Comparison of ENCODE assay signal across 16 mouse cellular contexts in genomic region chr3:127282277-127282676, GRCm38 (mm10).
"Had no signal": no experiment of that assay in that cellular context is flagged by ENCODE, and none has a peak within 500 bp of the region (broad histone marks: within the 10 kb centered on the region; RNA-seq: fewer than 3 reads in every experiment).

No protein-coding gene starts in this region.

- DNase-seq: kidney, postnatal 25 days; layer of hippocampus, adult 9-11 months; liver; lung, adult 18-20 months; lung, postnatal 10 days; lung, postnatal 36 days; thymus, adult 18-20 months; thymus, postnatal 36 days had no signal

- H3K4me3 ChIP-seq: layer of hippocampus, adult 2 months; limb, embryonic 10.5 days; limb, embryonic 13.5 days; liver, embryonic 12.5 days; liver, embryonic 15.5 days; lung, embryonic 15.5 days; midbrain, embryonic 15.5 days had no signal

- H3K27ac ChIP-seq: kidney, postnatal 0 days; layer of hippocampus, adult 2 months; limb, embryonic 10.5 days; limb, embryonic 13.5 days; liver, embryonic 12.5 days; liver, embryonic 15.5 days; lung, embryonic 15.5 days; midbrain, embryonic 15.5 days had no signal
